Mouse (Mus musculus) bone marrow, adult 2 months (tissue): ENCODE measurements around the gene Rasa2.

Source experiments
- CTCF ChIP-seq: fragments of 200-500 bp; IDR thresholded peaks from 2 replicates; pipeline ENCODE4 v1.5.1; 2011; ENCODE audit warnings: low read length, control low read depth; ENCODE audit not compliant: control insufficient read depth, insufficient read depth
- POLR2A ChIP-seq: fragments of 200-500 bp; IDR thresholded peaks from 2 replicates; pipeline ENCODE4 v1.6.1; 2011; ENCODE audit warnings: low read depth, mild to moderate bottlenecking, control low read depth, low read length, borderline replicate concordance; ENCODE audit not compliant: control insufficient read depth

GRCm38 (mm10) chr9:96633771-96634170 is 2.4 kb upstream of the Rasa2 start:
- TF ChIP-seq CTCF = no peak
- TF ChIP-seq POLR2A = no peak
